Mouse (Mus musculus) MEL-GATA-1-ER (cell line): ENCODE data around the gene Atf3.
A peak's percentile ranks its signal among the peaks of the same experiment; 100 is the strongest.

Experiments
- DNase-seq: peaks from one replicate; pipeline ENCODE4 v3.0.0-alpha.2; 2012; ENCODE audit warnings: low read depth; ENCODE audit errors: extremely low read depth

Atf3 gene

DNA sequence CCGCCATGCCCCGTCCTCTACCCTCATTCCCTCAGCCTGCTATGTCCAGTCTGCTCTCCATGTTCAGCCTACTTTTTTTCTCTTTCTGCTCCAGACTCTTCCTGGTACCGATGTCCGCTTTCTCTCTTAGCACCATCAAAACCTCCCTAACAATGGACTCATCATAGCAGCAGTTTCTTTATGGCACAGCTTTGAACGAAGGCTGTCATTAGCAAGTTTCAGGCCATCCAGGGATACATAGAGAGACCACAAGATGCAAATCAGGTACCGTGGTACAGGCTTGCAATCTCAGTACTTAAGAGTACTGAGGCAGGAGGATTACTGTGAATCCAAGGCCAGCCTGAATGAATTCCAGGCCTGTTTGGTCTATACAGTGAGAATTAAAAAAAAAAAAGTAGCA lies 25.1 kb downstream of the Atf3 start:
- no peak for DNase-seq

DNA sequence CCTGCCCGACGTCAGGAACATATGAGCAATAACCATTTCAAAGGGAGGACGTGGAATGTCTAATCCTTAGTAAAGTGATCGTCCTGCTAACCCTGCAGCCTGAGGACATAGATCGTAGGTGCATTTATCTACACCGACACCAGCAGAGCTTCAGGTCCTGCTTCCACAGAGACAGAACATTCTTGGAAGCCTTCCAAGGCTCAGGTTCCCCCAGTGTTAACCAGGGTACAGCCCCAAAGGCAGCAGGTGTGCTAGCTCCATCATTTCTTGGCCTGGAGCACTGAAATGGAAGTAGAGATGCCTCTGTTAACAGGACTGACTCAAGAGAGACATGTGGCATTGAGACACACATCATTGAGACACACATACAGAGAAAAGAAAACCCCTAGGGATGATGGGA lies 25.6 kb downstream of the Atf3 start:
- no peak for DNase-seq

- no peak for DNase-seq
These were observed 28.0 kb downstream of the Atf3 start for GRCm38 (mm10) chr1:191189671-191190372.

DNA sequence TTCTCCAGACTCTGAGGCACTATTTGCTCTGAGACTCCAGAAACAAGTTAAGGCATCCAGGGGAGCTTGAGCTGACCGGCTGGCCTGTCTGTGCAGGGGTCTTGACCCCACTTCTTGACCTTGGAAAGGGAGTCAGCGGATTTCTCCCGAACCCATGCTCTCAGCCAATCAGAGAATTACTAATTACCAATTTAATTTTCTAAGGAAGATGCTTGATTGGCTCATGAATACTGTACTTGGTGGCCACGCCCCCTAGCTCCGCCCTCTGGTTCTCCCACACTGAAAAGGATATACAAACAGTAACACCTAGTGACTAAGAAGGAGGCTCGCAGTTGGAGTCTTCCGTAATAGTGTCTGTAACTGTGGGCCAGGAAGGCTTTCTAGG lies 31.5 kb downstream of the Atf3 start:
- DNase-seq = peak; percentile 87

DNA sequence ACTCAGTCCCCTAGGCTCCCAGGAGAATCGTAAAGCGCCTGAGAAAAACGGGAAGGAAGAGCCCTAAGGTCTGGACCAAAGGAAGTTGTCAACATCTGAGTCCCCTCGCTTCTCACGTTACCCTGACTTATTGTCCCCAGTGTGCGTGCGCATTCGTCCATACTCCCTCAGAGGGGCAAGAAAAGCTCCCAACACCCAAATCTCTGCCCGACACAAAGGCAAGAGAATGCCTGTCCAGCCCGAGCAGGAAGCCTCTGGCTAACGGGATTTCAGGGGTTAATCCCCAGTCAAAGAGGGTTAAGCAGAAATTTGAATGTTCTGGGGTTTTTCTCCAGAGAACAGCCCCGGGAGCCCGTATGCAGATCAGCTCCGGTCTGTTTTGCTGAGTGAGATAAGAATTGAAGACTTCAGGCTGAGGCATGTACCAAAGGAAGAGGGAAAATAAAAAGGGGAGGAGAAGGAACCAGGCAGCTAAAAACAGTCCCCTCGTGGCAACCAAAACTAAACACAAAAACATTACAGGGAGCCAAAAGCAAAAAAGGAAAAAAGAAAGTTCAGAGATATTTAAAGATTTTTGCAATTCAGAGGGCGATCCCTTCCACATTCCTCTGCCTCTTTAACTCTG lies 32.0 kb downstream of the Atf3 start:
- peak; percentile 54 for DNase-seq

DNA sequence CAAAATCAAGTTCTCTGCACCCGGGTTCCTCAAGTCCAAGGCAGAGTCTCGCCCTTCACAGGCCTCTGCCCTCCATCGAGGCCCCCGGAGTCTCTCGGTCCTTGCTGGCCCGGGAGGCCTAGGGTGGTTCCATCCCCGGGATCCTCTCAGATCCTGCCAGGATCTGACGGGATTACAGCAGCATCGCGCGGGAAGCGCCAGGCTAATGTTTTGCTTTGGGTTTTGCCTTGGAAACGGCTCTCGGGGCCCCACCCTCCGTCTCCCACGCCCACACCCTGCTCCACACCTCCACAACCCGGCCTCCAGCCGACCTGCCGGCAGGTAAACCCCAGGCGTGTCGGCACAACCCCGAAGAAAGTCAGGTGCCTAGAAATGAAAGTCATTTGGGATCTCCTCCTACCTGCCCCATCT lies 33.0 kb downstream of the Atf3 start:
- no peak for DNase-seq

DNA sequence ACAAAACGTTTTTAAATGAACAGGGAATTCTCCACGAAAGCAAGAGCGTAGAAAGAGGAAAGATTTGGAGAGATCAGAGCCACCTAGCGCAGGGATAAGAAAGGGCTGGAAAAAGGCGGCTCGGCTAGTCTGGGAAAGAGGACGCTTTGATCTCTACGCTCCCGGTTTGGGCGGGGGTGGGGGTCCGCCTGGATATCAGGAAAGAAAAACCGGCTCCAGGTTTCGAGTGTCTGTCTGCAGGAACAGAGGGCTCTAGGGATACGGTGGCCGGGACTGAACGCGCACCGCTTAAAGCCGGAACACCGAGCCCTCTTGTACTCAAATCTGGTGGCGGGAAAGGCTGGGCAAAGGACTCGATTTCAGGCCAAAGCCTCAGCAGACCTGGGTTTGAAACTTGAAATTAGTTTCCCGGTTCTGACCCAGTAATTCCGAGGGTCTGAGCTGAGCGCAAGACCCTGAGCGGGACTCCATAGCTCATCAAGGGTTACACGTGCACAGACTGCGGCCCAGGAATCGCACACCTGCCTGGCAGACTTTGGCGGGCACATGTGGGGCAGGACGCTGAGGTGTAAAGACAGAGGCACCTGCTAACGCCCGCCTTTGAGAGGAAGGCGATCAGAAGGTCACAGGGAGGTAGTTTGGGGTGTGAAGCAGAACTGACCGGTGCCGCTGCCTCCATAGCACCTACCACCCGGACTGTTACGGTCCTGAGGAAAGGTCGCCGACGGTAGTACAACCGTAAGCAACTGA lies 33.6 kb downstream of the Atf3 start:
- DNase-seq = no peak

GRCm38 (mm10) chr1:191183163-191184065 lies 34.4 kb downstream of the Atf3 start:
- DNase-seq = peak; percentile 90

- no peak for DNase-seq
These were observed 35.2 kb downstream of the Atf3 start for GRCm38 (mm10) chr1:191182431-191183162.

GRCm38 (mm10) chr1:191181469-191182259 lies 36.2 kb downstream of the Atf3 start:
- DNase-seq = no peak

DNA sequence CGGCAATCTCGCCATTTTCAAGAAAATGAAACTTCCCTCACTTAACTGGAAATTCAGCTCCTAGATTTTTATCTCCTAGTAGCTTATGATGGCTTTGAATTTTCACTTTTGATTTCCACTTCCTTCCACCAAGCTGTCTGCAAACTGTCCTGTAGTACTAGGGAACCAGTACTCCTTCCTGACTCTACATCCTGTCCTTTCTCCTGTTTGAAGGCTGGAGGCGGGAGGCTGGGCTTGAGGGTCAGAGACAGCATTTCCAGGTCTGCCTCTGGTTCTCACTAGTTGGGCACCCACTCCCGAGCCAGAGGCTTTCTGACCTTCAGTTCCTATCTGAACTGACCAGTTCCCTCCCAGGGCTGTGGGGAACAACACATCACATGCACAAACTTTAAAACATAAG lies 37.4 kb downstream of the Atf3 start:
- DNase-seq = no peak

DNA sequence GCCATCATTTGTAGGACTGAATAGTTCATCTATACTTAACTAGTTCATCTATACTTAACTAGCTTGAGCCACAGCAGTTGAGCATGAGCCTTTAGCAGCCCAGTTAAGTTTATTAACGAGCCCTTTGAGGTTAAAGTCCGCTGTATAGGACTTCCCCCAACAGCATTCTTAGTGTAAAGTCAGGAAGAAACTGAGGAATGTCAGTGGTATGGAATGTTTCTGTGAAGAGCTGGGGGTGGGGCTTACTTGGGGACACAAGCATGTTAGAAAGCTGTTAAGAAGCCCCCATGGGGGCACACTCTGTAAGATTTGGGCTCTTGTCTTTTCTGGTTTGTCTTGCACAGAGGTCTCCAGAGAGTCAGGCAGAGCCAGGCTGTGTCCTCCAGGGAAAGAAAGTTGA lies 38.0 kb downstream of the Atf3 start:
- no peak for DNase-seq

GRCm38 (mm10) chr1:191178511-191179188 lies 39.2 kb downstream of the Atf3 start:
- DNase-seq = no peak

GRCm38 (mm10) chr1:191176887-191177286 lies 41.0 kb downstream of the Atf3 start:
- DNase-seq = no peak

- no peak for DNase-seq
These were observed 45.4 kb downstream of the Atf3 start for GRCm38 (mm10) chr1:191172487-191172886.

DNA sequence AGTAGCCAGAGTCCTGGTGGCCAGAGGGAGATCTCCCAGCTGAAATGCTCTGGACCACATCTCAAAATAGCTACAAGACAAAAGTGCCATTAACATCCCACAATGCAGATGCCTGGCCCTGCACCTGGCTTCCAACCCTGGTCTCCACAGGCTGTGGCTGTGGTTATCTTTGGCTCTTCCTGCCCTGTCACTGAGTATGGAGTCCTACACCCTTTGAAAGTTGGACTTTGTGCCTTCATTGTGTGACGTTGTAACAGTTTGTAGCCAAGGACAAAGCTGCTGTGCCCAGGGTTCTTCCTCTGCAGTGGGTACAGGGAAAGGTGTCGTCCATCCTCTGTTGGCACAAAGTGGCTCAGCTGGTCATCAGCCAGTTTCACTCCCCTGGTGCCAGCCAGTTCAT lies 47.4 kb downstream of the Atf3 start:
- no peak for DNase-seq

DNA sequence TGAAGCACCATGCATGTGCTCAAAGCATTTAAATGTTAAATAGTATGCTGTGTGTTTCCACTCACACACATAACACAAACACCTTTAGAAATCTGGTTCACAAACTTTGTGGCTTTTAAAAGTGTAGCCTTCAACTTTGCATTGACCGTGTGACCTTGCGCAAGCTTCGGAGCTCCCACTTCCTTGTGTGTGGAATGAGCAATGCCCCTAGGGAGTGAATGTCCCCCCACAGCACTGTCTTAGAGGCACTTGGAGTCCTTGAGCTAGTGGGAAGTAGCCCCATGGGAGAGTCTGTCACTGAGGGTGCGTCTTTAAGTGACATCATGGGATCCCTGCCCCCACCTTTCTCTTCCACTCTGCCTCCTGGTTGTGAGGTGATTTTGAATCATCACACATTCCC lies 51.6 kb downstream of the Atf3 start:
- no peak for DNase-seq

DNA sequence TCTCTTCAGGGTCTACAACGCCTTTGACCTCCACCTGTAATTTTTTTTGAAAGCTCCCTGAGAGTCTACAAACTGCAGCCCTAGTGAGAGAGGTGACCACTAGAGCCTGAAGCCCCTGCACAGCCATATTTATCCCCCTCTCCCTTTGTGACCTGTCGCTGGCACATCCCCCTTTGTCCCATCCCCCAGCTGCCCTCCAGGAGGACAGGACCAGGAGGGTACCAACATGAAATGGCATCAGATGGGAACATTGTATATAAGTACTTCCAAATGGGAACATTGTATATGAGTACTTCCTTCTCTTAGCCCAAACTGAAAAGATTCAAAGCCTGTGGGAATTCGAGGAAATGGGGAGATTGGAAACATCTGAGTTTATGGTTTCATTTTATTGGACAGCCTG lies 53.1 kb downstream of the Atf3 start, which contains the start of gene Fam71a:
Gene Fam71a, minus strand, starts transcription at position 101 of the 400 bp plus-strand sequence.
- no peak for DNase-seq

- DNase-seq = no peak
These were observed 63.5 kb downstream of the Atf3 start for GRCm38 (mm10) chr1:191154314-191154713.
